Mouse (Mus musculus): Measurements from ENCODE around the gene Mnx1.

Gene Mnx1

DNA sequence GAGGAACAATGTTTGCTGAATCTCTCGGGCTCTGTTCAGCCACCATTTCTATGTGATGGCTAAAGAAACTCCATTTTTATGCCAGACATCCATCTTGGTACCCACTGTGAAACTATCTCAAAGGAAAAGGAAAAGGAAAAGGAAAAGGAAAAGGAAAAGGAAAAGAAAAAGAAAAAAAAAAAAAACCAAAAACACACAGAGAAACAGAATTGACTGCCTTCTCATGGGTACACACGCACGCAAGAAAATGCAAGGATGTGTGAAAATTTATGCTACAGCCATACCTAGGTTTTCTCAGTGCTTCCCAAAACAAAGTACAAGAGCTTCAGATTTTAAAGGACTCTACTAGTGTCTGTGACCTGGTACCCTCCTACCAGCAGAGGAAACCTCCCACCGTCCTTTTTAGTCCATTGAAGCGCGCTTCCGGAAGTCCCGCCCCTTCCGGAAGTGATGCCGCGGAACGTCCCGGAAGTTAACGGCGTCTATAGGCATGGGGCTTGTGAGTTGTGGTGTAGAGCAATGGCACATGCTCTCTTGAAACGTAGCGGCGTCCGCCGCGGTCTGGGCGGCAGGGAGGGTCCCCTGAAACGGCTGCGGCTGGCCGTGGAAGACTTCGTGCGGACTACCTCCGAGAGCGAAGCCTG is 43.9 kb downstream of the Mnx1 start, which contains the start of gene Nom1:
Gene Nom1 (plus strand): TSS at position 437 of the 644 bp plus-strand sequence.
- CTCF ChIA-PET: interaction anchor here in 2 of 4 experiments (0.5 to 1.2 kb wide), 3 partner anchors 9 to 345 kb away, joined by 3 to 4 read pairs (median 3); no protein-coding TSS in a partner anchor
- POLR2A ChIA-PET: interaction anchor here (0.6 to 3.1 kb wide), 33 partner anchors 9 to 1275 kb away, joined by 3 to 14 read pairs (median 4); partner anchors contain the start of genes Lmbr1 (in 3 of the 4), Mnx1 (in 1 of the 4) and Rnf32 (in 1 of the 4)

DNA sequence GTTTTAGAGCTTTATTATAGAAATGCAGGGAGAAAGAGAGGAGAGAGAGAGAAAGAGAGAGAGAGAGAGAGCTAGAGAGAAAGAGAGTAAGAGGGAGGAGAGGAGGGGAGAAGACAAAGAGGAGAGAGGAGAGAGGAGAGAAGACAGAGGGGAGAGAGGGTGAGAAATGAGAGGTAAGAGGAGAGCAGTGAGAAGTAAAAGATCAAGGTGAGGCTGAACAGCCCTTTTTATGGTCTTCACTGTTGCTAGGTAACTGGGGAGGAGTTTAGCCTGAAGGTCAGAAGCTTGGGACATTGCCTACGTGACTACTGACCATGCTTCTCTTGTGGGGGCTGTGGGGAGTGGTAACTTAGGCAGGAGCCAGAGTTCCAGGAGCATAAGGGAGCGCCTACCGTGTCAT is 54.9 kb downstream of the Mnx1 start:
- ChIA-PET POLR2A (interaction anchor here in 3 of 4 experiments (1.0 to 2.8 kb wide), 5 partner anchors 10 to 147 kb away, joined by 3 to 9 read pairs (median 5); partner anchors contain the start of genes Nom1 (in 3 of the 3) and Mnx1 (in 1 of the 3)), CTCF (interaction anchor here in 1 of 4 experiments (0.6 kb wide), 1 partner anchor 39 kb away, joined by 3 read pairs; no protein-coding TSS in a partner anchor)

All from embryonic stem cell, embryonic (primary cell).